Mouse (Mus musculus) brain, embryonic 14.5 days (tissue): ENCODE results near the gene Cd63.

Experiments
- CTCF ChIP-seq: fragments of 200-500 bp; IDR thresholded peaks from 2 replicates; pipeline ENCODE4 v1.5.1; 2012; ENCODE audit warnings: inconsistent platforms, mild to moderate bottlenecking, moderate library complexity, borderline replicate concordance; ENCODE audit not compliant: insufficient read depth, insufficient read length; ENCODE audit errors: extremely low read depth
- POLR2A ChIP-seq: fragments of 200-500 bp; IDR thresholded peaks from 2 replicates; pipeline ENCODE4 v1.6.1; 2012; ENCODE audit warnings: mild to moderate bottlenecking, inconsistent platforms, borderline replicate concordance; ENCODE audit not compliant: poor library complexity, insufficient read depth, insufficient read length, severe bottlenecking; ENCODE audit errors: extremely low read depth

DNA sequence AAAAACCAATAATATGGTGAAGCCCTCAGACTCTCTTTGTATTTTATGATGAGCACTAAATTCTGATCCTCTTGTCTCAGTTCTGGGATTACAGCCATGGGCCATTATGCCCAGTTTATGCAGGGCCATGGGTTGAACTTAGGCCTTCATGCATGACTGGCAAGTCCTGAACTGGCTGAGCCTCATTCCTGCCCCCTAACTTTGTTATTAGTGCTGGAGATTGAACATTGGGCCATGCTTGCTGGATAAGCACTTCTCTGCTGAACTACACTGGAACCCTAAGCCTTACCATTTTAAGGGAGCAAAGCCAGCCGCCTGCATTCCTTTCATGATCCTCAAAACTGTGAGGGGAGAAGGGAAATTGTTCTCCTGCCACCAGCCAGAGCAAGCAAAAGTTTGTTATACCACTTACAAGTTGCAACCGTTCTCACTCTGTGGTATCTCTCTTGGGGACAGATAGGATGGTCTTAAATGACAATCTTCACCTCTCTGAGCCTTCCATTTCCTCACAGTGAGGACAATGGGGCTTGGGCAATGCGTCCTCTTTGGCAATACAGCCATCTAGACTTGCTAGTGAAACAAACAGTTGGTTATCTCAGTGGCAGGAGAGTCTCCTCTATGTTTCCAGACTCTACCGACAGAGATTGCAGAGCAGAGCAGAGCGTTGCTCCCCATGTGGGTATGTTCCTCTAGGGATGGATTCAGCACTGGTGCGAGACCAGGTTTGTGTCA is 864 bp upstream of the Cd63 start:
- TF ChIP-seq POLR2A (no peak), CTCF (no peak)
